18 mouse cellular contexts compared by ENCODE assay signal in genomic region chr9:108187616-108188015, GRCm38 (mm10). TPM values are rescaled to one million over a fixed set of nuclear protein-coding genes. Genes with fewer than 3 reads are reported as not detected.
DNase-seq lines count a peak whose midpoint lies in the region; ATAC-seq and TF ChIP-seq lines count a peak whose summit lies in the region.
"Had no signal": no experiment of that assay in that cellular context is flagged by ENCODE, and none has a peak within 500 bp of the region (broad histone marks: within the 10 kb centered on the region; RNA-seq: fewer than 3 reads in every experiment).

No protein-coding gene starts in this region.

- H3K4me1 ChIP-seq in hindbrain, embryonic 14.5 days (replicated peaks; ENCODE audit: control insufficient read depth, insufficient read depth, low read length): peaks cover 21% of the 10 kb centered on the region
- H3K4me1 ChIP-seq in hindbrain, embryonic 11.5 days (replicated peaks; ENCODE audit: control insufficient read depth, insufficient read depth, low read length): no peaks in the 10 kb centered on the region
- peaks cover 32% of the 10 kb centered on the region for H3K4me1 ChIP-seq in neural tube, embryonic 13.5 days (replicated peaks)
- peaks cover 37% of the 10 kb centered on the region for H3K4me1 ChIP-seq in neural tube, embryonic 15.5 days
- peaks cover 14% of the 10 kb centered on the region for H3K4me1 ChIP-seq in thymus, adult 2 months (replicated peaks; ENCODE audit: control insufficient read depth, insufficient read depth, low read length)

- peak; percentile 56 for DNase-seq in cerebellum, postnatal 25 days
- no peak for DNase-seq in cerebellum, adult 11 months
- DNase-seq in hindbrain, embryonic 14.5 days (ENCODE audit: low spot score): no peak
- no peak for DNase-seq in hindbrain, embryonic 11.5 days (ENCODE audit: low spot score)
- DNase-seq in neural tube, embryonic 10.5 days (ENCODE audit: extremely low spot score, low spot score): no peak
- no peak for DNase-seq in thymus, adult 2 months
- DNase-seq: cerebellum, postnatal 36 days; gastrocnemius, postnatal 36 days; heart, postnatal 10 days; kidney, adult 9 months; kidney, postnatal 4 days; liver, embryonic 13.5 days had no signal

- H3K4me3 ChIP-seq in hindbrain, embryonic 14.5 days (replicated peaks; ENCODE audit: low read length): no peak overlapping the region
- H3K4me3 ChIP-seq in hindbrain, embryonic 11.5 days (ENCODE audit: low read depth, low read length): no peak overlapping the region
- no peak overlapping the region for H3K4me3 ChIP-seq in neural tube, embryonic 13.5 days
- peak overlapping the region; percentile 82; the same call in 1 of the 2 replicates for H3K4me3 ChIP-seq in neural tube, embryonic 15.5 days (replicated peaks)
- H3K4me3 ChIP-seq in thymus, adult 2 months (ENCODE audit: control insufficient read depth, insufficient read depth, low read length): no peak overlapping the region
- H3K4me3 ChIP-seq: embryonic facial prominence, embryonic 10.5 days; heart, embryonic 10.5 days; limb, embryonic 12.5 days; liver, embryonic 13.5 days; lung, embryonic 15.5 days had no signal

- WGBS in hindbrain, embryonic 14.5 days: 41% methylated on average over 6 of the region's 6 CpGs
- whole genome bisulfite sequencing in hindbrain, embryonic 11.5 days: 44% methylated on average over 6 of the region's 6 CpGs
- 46% methylated on average over 6 of the region's 6 CpGs for WGBS in neural tube, embryonic 13.5 days
- 54% methylated on average over 6 of the region's 6 CpGs for WGBS in neural tube, embryonic 15.5 days
- 59% methylated on average over 6 of the region's 6 CpGs for WGBS in thymus, adult 2 months

- H3K27ac ChIP-seq in hindbrain, embryonic 14.5 days: no peak overlapping the region
- H3K27ac ChIP-seq in hindbrain, embryonic 11.5 days (ENCODE audit: low read depth, low read length): no peak overlapping the region
- H3K27ac ChIP-seq in neural tube, embryonic 13.5 days (replicated peaks): no peak overlapping the region
- H3K27ac ChIP-seq in neural tube, embryonic 15.5 days (replicated peaks): no peak overlapping the region
- no peak overlapping the region for H3K27ac ChIP-seq in thymus, adult 2 months (ENCODE audit: control insufficient read depth, insufficient read depth, low read length)
- H3K27ac ChIP-seq: embryonic facial prominence, embryonic 10.5 days; heart, embryonic 10.5 days; limb, embryonic 12.5 days; liver, embryonic 13.5 days; lung, embryonic 15.5 days had no signal

- H3K9ac ChIP-seq in hindbrain, embryonic 14.5 days: peak overlapping the region; percentile 28; the same call in 1 of the 2 replicates
- H3K9ac ChIP-seq in hindbrain, embryonic 11.5 days (ENCODE audit: low read depth, low read length): no peak overlapping the region
- H3K9ac ChIP-seq in neural tube, embryonic 13.5 days: peak overlapping the region; percentile 96; the same call in 1 of the 2 replicates
- no peak overlapping the region for H3K9ac ChIP-seq in neural tube, embryonic 15.5 days (replicated peaks)
- H3K9ac ChIP-seq: limb, embryonic 12.5 days; liver, embryonic 13.5 days; lung, embryonic 15.5 days had no signal

- TF ChIP-seq CTCF in thymus, adult 2 months (IDR thresholded peaks at IDR 0.05; ENCODE audit: borderline replicate concordance, control insufficient read depth, extremely low read depth, insufficient read depth, low read length, poor library complexity): no peak

- H3K27me3 ChIP-seq in hindbrain, embryonic 14.5 days (ENCODE audit: control insufficient read depth, insufficient read depth, low read length): no peaks in the 10 kb centered on the region
- no peaks in the 10 kb centered on the region for H3K27me3 ChIP-seq in hindbrain, embryonic 11.5 days (ENCODE audit: control insufficient read depth, insufficient read depth, low read length)
- no peaks in the 10 kb centered on the region for H3K27me3 ChIP-seq in neural tube, embryonic 13.5 days
- H3K27me3 ChIP-seq in neural tube, embryonic 15.5 days (replicated peaks): no peaks in the 10 kb centered on the region
- H3K27me3 ChIP-seq in thymus, adult 2 months (ENCODE audit: control insufficient read depth, insufficient read depth, low read length): peaks cover 13% of the 10 kb centered on the region; the same call in 1 of the 2 replicates

- H3K9me3 ChIP-seq in hindbrain, embryonic 14.5 days (ENCODE audit: control insufficient read depth, low read length): no peaks in the 10 kb centered on the region
- no peaks in the 10 kb centered on the region for H3K9me3 ChIP-seq in hindbrain, embryonic 11.5 days (ENCODE audit: control insufficient read depth, low read length)
- no peaks in the 10 kb centered on the region for H3K9me3 ChIP-seq in neural tube, embryonic 13.5 days
- no peaks in the 10 kb centered on the region for H3K9me3 ChIP-seq in neural tube, embryonic 15.5 days (replicated peaks)
- H3K9me3 ChIP-seq: embryonic facial prominence, embryonic 10.5 days; heart, embryonic 10.5 days; limb, embryonic 12.5 days; liver, embryonic 13.5 days; lung, embryonic 15.5 days had no signal

- TF ChIP-seq POLR2A in thymus, adult 2 months (IDR thresholded peaks at IDR 0.05; ENCODE audit: control insufficient read depth, extremely low read depth, insufficient read depth, low read length, poor library complexity): no peak

- H3K36me3 ChIP-seq in hindbrain, embryonic 14.5 days (replicated peaks; ENCODE audit: control insufficient read depth, insufficient read depth): peaks cover 15% of the 10 kb centered on the region
- H3K36me3 ChIP-seq in hindbrain, embryonic 11.5 days (ENCODE audit: control insufficient read depth, insufficient read depth, low read length): no peaks in the 10 kb centered on the region
- H3K36me3 ChIP-seq in neural tube, embryonic 13.5 days: peaks cover 30% of the 10 kb centered on the region
- H3K36me3 ChIP-seq in neural tube, embryonic 15.5 days: 0 out of 2 replicates have a peak, but pooled peaks cover 6% of the 10 kb centered on the region
- H3K36me3 ChIP-seq in thymus, adult 2 months (ENCODE audit: control insufficient read depth, insufficient read depth, low read length): no peaks in the 10 kb centered on the region
- H3K36me3 ChIP-seq: embryonic facial prominence, embryonic 10.5 days; heart, embryonic 10.5 days; limb, embryonic 12.5 days; liver, embryonic 13.5 days; lung, embryonic 15.5 days had no signal

- ATAC-seq in hindbrain, embryonic 14.5 days (ENCODE audit: low FRiP score): no peak
- no peak for ATAC-seq in hindbrain, embryonic 11.5 days (ENCODE audit: low FRiP score)
- no peak for ATAC-seq in neural tube, embryonic 13.5 days (ENCODE audit: low read depth)
- ATAC-seq in neural tube, embryonic 15.5 days (ENCODE audit: low FRiP score): no peak

- peak overlapping the region; percentile 71 for H3K4me2 ChIP-seq in hindbrain, embryonic 14.5 days (replicated peaks)
- H3K4me2 ChIP-seq in hindbrain, embryonic 11.5 days (replicated peaks; ENCODE audit: low read depth, low read length): no peak overlapping the region
- peak overlapping the region; percentile 73 for H3K4me2 ChIP-seq in neural tube, embryonic 13.5 days
- H3K4me2 ChIP-seq in neural tube, embryonic 15.5 days: peak overlapping the region; percentile 71
- H3K4me2 ChIP-seq: limb, embryonic 12.5 days; liver, embryonic 13.5 days; lung, embryonic 15.5 days had no signal

RNA-seq across cellular contexts. Expression of gene Bsn, which starts 2.6 kb away (rescaled TPM):
- polyA plus RNA-seq in hindbrain, embryonic 14.5 days (2014; fragmentation: Nextera tagmentation; extraction: Ambion mirVana): 15.4 and 15.7 TPM in 2 replicates
- polyA plus RNA-seq in hindbrain, embryonic 11.5 days (2014; fragmentation: Nextera tagmentation; extraction: Ambion mirVana): 3.9 and 4.4 TPM in 2 replicates
- 6.9 and 7.0 TPM in 2 replicates for polyA plus RNA-seq in neural tube, embryonic 13.5 days (2015; fragmentation: Nextera tagmentation; extraction: Ambion mirVana)
- polyA plus RNA-seq in neural tube, embryonic 15.5 days (2015; fragmentation: Nextera tagmentation; extraction: Ambion mirVana): 8.8 and 9.7 TPM in 2 replicates
- 2.6 and 4.3 TPM in 2 replicates for polyA plus RNA-seq in thymus, adult 2 months (2012; rRNA removed)

Comparison
In these comparisons a context has a peak if more than half of its experiments do, and no peak if none do; other contexts are left out.
1. DNase-seq: peak in cerebellum, postnatal 25 days (2 of 2); none in cerebellum, adult 11 months (single experiment), hindbrain, embryonic 14.5 days (single experiment), hindbrain, embryonic 11.5 days (single experiment), neural tube, embryonic 10.5 days (single experiment) and thymus, adult 2 months (single experiment).
2. H3K9ac ChIP-seq: peak in hindbrain, embryonic 14.5 days (single experiment) and neural tube, embryonic 13.5 days (single experiment); none in hindbrain, embryonic 11.5 days (single experiment) and neural tube, embryonic 15.5 days (single experiment).